Mouse (Mus musculus): ENCODE measurements around the gene Col25a1. TPM values are rescaled to one million over a fixed set of nuclear protein-coding genes. Genes with fewer than 3 reads are reported as not detected.

Gene Col25a1
- total and polyA plus RNA-seq, 2 experiments from 2014 or later = 4.2 to 15.7 TPM

- Histone ChIP-seq H3K27me3 (ENCODE audit: insufficient read depth, low read length) (no peaks in the 10 kb centered on the region), H3K4me2 (ENCODE audit: low read depth, low read length) (no peak overlapping the region), H3K36me3 (ENCODE audit: insufficient read depth, low read length) (no peaks in the 10 kb centered on the region), H3K9me3 (ENCODE audit: low read length) (no peaks in the 10 kb centered on the region; the same call in 1 of the 2 replicates), H3K9ac (replicated peaks; ENCODE audit: low read length) (no peak overlapping the region), H3K4me1 (ENCODE audit: insufficient read depth, low read length) (no peaks in the 10 kb centered on the region), H3K27ac (no peak overlapping the region), H3K4me3 (ENCODE audit: low read length) (no peak overlapping the region)
- no peak for ATAC-seq
- no peak for DNase-seq (ENCODE audit: low spot score)
- TF ChIP-seq CTCF (IDR thresholded peaks at IDR 0.05; ENCODE audit: low read depth) = no peak
Measured at GRCm38 (mm10) chr3:130137204-130137603, 5.9 kb downstream of the Col25a1 start.

DNA sequence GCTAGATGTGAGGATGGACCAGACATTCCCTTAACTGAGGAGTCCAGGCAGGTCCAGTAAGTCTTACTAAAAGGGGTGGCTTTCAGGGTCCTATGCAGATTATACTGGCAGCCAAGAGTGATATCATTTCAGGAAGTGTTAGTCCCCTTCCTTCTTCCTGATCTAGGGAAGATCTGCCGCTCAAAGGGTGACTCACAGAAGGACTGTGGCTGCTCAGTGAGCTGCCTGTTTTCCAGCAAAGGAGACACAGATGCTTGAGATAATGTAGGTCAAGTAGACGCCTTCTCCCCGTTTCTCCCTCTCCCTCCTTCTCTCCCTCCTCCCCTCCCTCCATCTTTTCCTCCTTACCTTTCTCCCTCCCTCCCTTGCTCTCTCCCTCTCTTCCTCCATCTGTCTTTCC is 6.3 kb downstream of the Col25a1 start:
- ATAC-seq (no peak), DNase-seq (ENCODE audit: low spot score) (no peak)
- Histone ChIP-seq H3K4me1 (ENCODE audit: insufficient read depth, low read length) (no peaks in the 10 kb centered on the region), H3K9ac (replicated peaks; ENCODE audit: low read length) (no peak overlapping the region), H3K4me2 (ENCODE audit: low read depth, low read length) (no peak overlapping the region), H3K27ac (no peak overlapping the region), H3K36me3 (ENCODE audit: insufficient read depth, low read length) (no peaks in the 10 kb centered on the region), H3K4me3 (ENCODE audit: low read length) (no peak overlapping the region), H3K27me3 (ENCODE audit: insufficient read depth, low read length) (no peaks in the 10 kb centered on the region), H3K9me3 (ENCODE audit: low read length) (no peaks in the 10 kb centered on the region; the same call in 1 of the 2 replicates)
- no peak for TF ChIP-seq CTCF (IDR thresholded peaks at IDR 0.05; ENCODE audit: low read depth)
- 70% methylated on average over 3 of the region's 3 CpGs for WGBS

DNA sequence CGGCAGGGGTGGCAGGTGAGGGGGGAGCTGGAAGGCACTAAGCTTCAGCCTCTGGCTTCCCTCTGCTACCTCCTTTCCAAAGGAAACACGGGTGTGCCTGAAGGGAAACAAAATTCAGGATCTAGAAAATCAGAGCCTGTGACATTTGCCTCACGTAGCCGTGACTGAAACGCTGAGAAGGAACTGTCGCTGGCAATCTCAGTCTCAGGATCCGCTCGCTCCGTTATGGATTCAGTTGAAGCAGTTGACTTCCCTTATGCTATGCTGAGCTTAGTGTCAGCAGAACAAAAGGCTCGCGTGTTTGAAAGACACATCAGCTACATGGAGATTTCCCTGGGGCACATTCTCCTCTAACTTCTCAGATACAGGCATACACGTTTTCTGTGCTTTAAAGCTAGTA is 14.6 kb downstream of the Col25a1 start:
- TF ChIP-seq CTCF (IDR thresholded peaks at IDR 0.05; ENCODE audit: low read depth) = no peak
- H3K36me3 ChIP-seq (ENCODE audit: insufficient read depth, low read length) = no peaks in the 10 kb centered on the region
- no peaks in the 10 kb centered on the region for H3K27me3 ChIP-seq (ENCODE audit: insufficient read depth, low read length)
- 45% methylated on average over 12 of the region's 12 CpGs for WGBS
- 0 out of 2 replicates have a peak overlapping the region, but pooled peaks have one; percentile 24 for H3K4me2 ChIP-seq (ENCODE audit: low read depth, low read length)
- DNase-seq (ENCODE audit: low spot score) = no peak
- H3K4me3 ChIP-seq (ENCODE audit: low read length) = no peak overlapping the region
- no peak overlapping the region; the same call in 1 of the 2 replicates for H3K9ac ChIP-seq (replicated peaks; ENCODE audit: low read length)
- ATAC-seq = no peak
- no peak overlapping the region for H3K27ac ChIP-seq
- H3K9me3 ChIP-seq (ENCODE audit: low read length) = no peaks in the 10 kb centered on the region; the same call in 1 of the 2 replicates
- H3K4me1 ChIP-seq (ENCODE audit: insufficient read depth, low read length) = no peaks in the 10 kb centered on the region

DNA sequence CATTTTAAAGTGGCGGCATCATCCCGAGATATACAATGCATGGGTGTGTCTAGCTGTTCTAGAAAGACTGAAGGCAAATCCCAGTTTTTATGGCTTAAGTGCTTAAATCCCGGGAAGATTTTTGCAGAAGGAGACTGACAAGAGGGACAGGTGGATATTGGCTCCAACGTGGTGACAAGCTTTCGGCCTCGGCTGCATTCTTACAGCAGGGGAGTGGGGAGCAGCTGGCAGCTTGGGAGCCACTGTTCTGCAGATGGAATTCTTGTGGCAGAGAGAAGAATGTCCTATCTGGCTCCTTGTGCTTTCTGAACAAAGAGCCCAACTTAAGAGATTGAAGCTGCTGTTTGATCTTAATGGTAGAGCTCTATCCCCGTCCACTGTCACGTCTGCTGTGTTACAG is 16.5 kb downstream of the Col25a1 start:
- H3K9me3 ChIP-seq (ENCODE audit: low read length) = no peaks in the 10 kb centered on the region
- no peak for ATAC-seq
- H3K27me3 ChIP-seq (ENCODE audit: insufficient read depth, low read length) = no peaks in the 10 kb centered on the region
- 50% methylated on average over 8 of the region's 8 CpGs for WGBS
- H3K9ac ChIP-seq (replicated peaks; ENCODE audit: low read length) = no peak overlapping the region
- DNase-seq (ENCODE audit: low spot score) = no peak
- H3K4me2 ChIP-seq (ENCODE audit: low read depth, low read length) = no peak overlapping the region
- no peaks in the 10 kb centered on the region for H3K36me3 ChIP-seq (ENCODE audit: insufficient read depth, low read length)
- no peak for TF ChIP-seq CTCF (IDR thresholded peaks at IDR 0.05; ENCODE audit: low read depth)
- no peaks in the 10 kb centered on the region for H3K4me1 ChIP-seq (ENCODE audit: insufficient read depth, low read length)
- no peak overlapping the region for H3K27ac ChIP-seq
- no peak overlapping the region for H3K4me3 ChIP-seq (ENCODE audit: low read length)

DNA sequence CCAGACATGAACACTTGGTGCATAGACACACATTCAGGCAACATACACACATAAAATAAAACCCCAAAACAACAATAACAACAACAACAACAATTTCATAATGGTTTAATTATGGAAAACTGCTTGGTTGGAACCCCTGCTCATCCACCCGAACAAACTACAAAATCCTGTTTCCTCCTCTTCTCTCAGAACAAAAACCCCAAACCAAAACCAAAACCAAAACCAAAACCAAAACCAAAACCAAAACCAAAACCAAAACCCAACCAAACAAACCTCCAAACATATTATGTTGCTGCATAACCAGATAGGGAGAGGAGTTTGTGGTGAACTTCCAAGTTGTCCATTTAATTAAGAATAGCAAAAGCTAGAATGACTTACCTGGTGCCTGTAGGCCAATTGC is 17.9 kb downstream of the Col25a1 start:
- DNase-seq (ENCODE audit: low spot score) (no peak), ATAC-seq (no peak)
- WGBS = 97% methylated on average over 1 of the region's 1 CpGs
- H3K4me2 ChIP-seq (ENCODE audit: low read depth, low read length) = no peak overlapping the region
- TF ChIP-seq CTCF (IDR thresholded peaks at IDR 0.05; ENCODE audit: low read depth) = no peak
- no peaks in the 10 kb centered on the region for H3K36me3 ChIP-seq (ENCODE audit: insufficient read depth, low read length)
- H3K4me3 ChIP-seq (ENCODE audit: low read length) = no peak overlapping the region
- H3K9me3 ChIP-seq (ENCODE audit: low read length) = no peaks in the 10 kb centered on the region
- H3K4me1 ChIP-seq (ENCODE audit: insufficient read depth, low read length) = no peaks in the 10 kb centered on the region
- no peak overlapping the region for H3K27ac ChIP-seq
- H3K9ac ChIP-seq (replicated peaks; ENCODE audit: low read length) = no peak overlapping the region
- no peaks in the 10 kb centered on the region for H3K27me3 ChIP-seq (ENCODE audit: insufficient read depth, low read length)

GRCm38 (mm10) chr3:130153117-130153516 is 21.8 kb downstream of the Col25a1 start:
- WGBS = 82% methylated on average over 3 of the region's 3 CpGs

DNA sequence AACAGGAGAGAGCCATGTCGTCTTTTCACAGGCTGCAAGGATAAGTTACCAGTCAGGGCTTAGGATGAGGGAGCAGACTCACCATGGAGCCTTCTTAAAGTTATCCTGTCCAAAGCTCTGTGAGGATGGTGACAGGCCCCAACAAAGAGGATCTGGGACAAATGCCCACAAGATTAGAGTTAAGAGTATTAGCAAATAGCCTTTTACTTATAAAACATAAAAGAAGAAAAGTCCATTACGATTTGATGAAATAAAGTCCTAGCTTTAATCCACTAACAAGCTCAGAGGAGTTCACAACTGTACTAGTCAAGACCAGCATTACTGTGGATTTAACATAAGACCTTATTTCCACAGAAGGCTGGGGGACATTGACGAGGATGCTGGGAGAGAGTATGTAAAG is 26.2 kb downstream of the Col25a1 start:
- no peak for TF ChIP-seq CTCF (IDR thresholded peaks at IDR 0.05; ENCODE audit: low read depth)
- ATAC-seq = no peak
- WGBS = 61% methylated on average over 3 of the region's 3 CpGs

More at GRCm38 (mm10) chr3:130153117-130153516, 21.8 kb downstream of the Col25a1 start:
- no peak for DNase-seq (ENCODE audit: low spot score)
- Histone ChIP-seq H3K4me3 (ENCODE audit: low read length) (no peak overlapping the region), H3K27me3 (ENCODE audit: insufficient read depth, low read length) (no peaks in the 10 kb centered on the region), H3K36me3 (ENCODE audit: insufficient read depth, low read length) (no peaks in the 10 kb centered on the region), H3K4me1 (ENCODE audit: insufficient read depth, low read length) (no peaks in the 10 kb centered on the region), H3K4me2 (ENCODE audit: low read depth, low read length) (no peak overlapping the region), H3K9ac (replicated peaks; ENCODE audit: low read length) (no peak overlapping the region), H3K9me3 (ENCODE audit: low read length) (no peaks in the 10 kb centered on the region), H3K27ac (no peak overlapping the region)
- ATAC-seq = no peak
- TF ChIP-seq CTCF (IDR thresholded peaks at IDR 0.05; ENCODE audit: low read depth) = no peak

More for the DNA sequence above, 26.2 kb downstream of the Col25a1 start:
- Histone ChIP-seq H3K4me3 (ENCODE audit: low read length) (no peak overlapping the region), H3K36me3 (ENCODE audit: insufficient read depth, low read length) (no peaks in the 10 kb centered on the region), H3K4me2 (ENCODE audit: low read depth, low read length) (no peak overlapping the region), H3K4me1 (ENCODE audit: insufficient read depth, low read length) (no peaks in the 10 kb centered on the region), H3K27ac (no peak overlapping the region), H3K27me3 (ENCODE audit: insufficient read depth, low read length) (no peaks in the 10 kb centered on the region), H3K9me3 (ENCODE audit: low read length) (no peaks in the 10 kb centered on the region), H3K9ac (replicated peaks; ENCODE audit: low read length) (no peak overlapping the region)
- no peak for DNase-seq (ENCODE audit: low spot score)
